Comparison of ENCODE assay signal across 8 mouse cellular contexts in the genomic region with DNA sequence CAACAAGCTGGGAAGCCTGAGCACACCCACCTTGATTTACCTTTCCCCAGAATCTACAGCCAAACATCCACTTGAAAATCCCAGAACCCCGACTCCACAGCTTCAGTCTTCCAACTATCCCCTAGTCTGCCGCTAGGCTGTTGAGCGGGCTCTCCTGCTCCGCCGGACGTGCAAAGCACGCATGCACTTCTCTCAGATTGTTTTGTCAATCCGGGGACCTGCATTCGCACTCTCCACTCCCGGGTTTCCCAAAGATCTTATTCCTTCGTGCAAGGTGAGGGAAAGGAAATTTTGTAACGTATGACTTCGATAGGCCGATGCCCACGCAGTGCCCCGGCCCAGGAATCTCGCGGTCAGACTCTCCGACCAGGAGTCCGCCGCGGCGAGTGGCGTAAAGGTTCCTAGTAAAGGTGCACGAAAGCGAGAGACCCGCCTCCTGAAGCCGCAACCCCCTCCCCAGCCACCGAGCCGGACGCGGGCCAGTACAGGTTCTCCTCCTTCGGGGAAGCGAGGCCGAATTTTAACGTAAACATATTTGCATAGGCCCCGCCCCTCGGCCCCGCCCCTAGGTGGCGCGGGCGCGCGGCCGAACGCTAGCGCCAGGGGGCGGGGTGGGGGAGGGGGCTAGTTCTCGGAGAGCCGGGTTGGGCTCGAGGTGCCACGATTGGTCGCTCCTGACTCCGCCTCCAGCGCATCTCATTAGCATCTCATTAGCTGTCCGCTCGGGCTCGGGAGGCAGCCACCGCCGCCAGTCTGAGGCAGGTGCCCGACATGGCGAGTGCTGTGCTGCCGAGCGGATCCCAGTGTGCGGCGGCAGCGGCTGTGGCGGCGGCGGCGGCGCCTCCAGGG. TPM values are rescaled to one million over a fixed set of nuclear protein-coding genes. Genes with fewer than 3 reads are reported as not detected.
A peak's percentile ranks its signal among the peaks of the same experiment; 100 is the strongest.
DNase-seq lines count a peak whose midpoint lies in the region; ATAC-seq and TF ChIP-seq lines count a peak whose summit lies in the region.

A gene (plus strand): TSS at position 572 of the 849 bp plus-strand sequence.

- peak within 1 kb of the TSS; percentile 73 for H3K4me3 ChIP-seq in hindbrain, embryonic 14.5 days (replicated peaks; ENCODE audit: low read length)
- H3K4me3 ChIP-seq in lung, postnatal 0 days (ENCODE audit: low read depth, low read length): peak within 1 kb of the TSS; percentile 73
- peak within 1 kb of the TSS; percentile 35 for H3K4me3 ChIP-seq in thymus, adult 2 months (ENCODE audit: control insufficient read depth, insufficient read depth, low read length)

- peak; percentile 74 for TF ChIP-seq CTCF in lung, postnatal 0 days (IDR thresholded peaks at IDR 0.05)
- no peak for TF ChIP-seq CTCF in thymus, adult 2 months (IDR thresholded peaks at IDR 0.05; ENCODE audit: borderline replicate concordance, control insufficient read depth, extremely low read depth, insufficient read depth, low read length, poor library complexity)

- no peak for TF ChIP-seq POLR2A in thymus, adult 2 months (IDR thresholded peaks at IDR 0.05; ENCODE audit: control insufficient read depth, extremely low read depth, insufficient read depth, low read length, poor library complexity)

- H3K4me1 ChIP-seq in hindbrain, embryonic 14.5 days (replicated peaks; ENCODE audit: control insufficient read depth, insufficient read depth, low read length): peaks cover 19% of the 10 kb centered on the region
- H3K4me1 ChIP-seq in lung, postnatal 0 days (ENCODE audit: insufficient read depth, low read depth, low read length): no peaks in the 10 kb centered on the region; the same call in 1 of the 2 replicates
- peaks cover 17% of the 10 kb centered on the region for H3K4me1 ChIP-seq in thymus, adult 2 months (replicated peaks; ENCODE audit: control insufficient read depth, insufficient read depth, low read length)

- peak within 1 kb of the TSS; percentile 91 for H3K9ac ChIP-seq in hindbrain, embryonic 14.5 days
- H3K9ac ChIP-seq in lung, postnatal 0 days (replicated peaks; ENCODE audit: low read depth): peak within 1 kb of the TSS; percentile 62

- H3K36me3 ChIP-seq in hindbrain, embryonic 14.5 days (replicated peaks; ENCODE audit: control insufficient read depth, insufficient read depth): no peaks in the 10 kb centered on the region
- no peaks in the 10 kb centered on the region for H3K36me3 ChIP-seq in lung, postnatal 0 days (ENCODE audit: insufficient read depth, low read length)
- no peaks in the 10 kb centered on the region for H3K36me3 ChIP-seq in thymus, adult 2 months (ENCODE audit: control insufficient read depth, insufficient read depth, low read length)

- peak within 1 kb of the TSS; percentile 87 for H3K27ac ChIP-seq in hindbrain, embryonic 14.5 days
- H3K27ac ChIP-seq in lung, postnatal 0 days (ENCODE audit: low read length): peak within 1 kb of the TSS; percentile 84
- no peak within 1 kb of the TSS for H3K27ac ChIP-seq in thymus, adult 2 months (ENCODE audit: control insufficient read depth, insufficient read depth, low read length)

- WGBS in hindbrain, embryonic 14.5 days: under 1% methylated on average over 66 of the region's 72 CpGs
- 1% methylated on average over 68 of the region's 72 CpGs for WGBS in lung, postnatal 0 days
- WGBS in thymus, adult 2 months: 2% methylated on average over 72 of the region's 72 CpGs

- 0 out of 2 replicates have a peak, but pooled peaks cover 4% of the 10 kb centered on the region for H3K27me3 ChIP-seq in hindbrain, embryonic 14.5 days (ENCODE audit: control insufficient read depth, insufficient read depth, low read length)
- peaks cover 5% of the 10 kb centered on the region; the same call in 1 of the 2 replicates for H3K27me3 ChIP-seq in lung, postnatal 0 days (replicated peaks; ENCODE audit: insufficient read depth, low read length)
- peaks cover 23% of the 10 kb centered on the region for H3K27me3 ChIP-seq in thymus, adult 2 months (ENCODE audit: control insufficient read depth, insufficient read depth, low read length)

- peak within 1 kb of the TSS; percentile 77 for H3K4me2 ChIP-seq in hindbrain, embryonic 14.5 days (replicated peaks)
- H3K4me2 ChIP-seq in lung, postnatal 0 days (replicated peaks; ENCODE audit: low read depth, low read length): peak within 1 kb of the TSS; percentile 87

- ATAC-seq in common myeloid progenitor, adult 5-6 weeks (replicated peaks; ENCODE audit: low read depth, poor library complexity, severe bottlenecking): peak; percentile 97
- ATAC-seq in hindbrain, embryonic 14.5 days (ENCODE audit: low FRiP score): peak; percentile 96
- ATAC-seq in lung, postnatal 0 days: peak; percentile 97

- no peaks in the 10 kb centered on the region for H3K9me3 ChIP-seq in hindbrain, embryonic 14.5 days (ENCODE audit: control insufficient read depth, low read length)
- no peaks in the 10 kb centered on the region for H3K9me3 ChIP-seq in lung, postnatal 0 days (ENCODE audit: low read length)

- TF ChIP-seq EP300 in lung, postnatal 0 days (IDR thresholded peaks at IDR 0.05): 0 out of 2 replicates have a peak, but pooled peaks have one; percentile 38

- peak; percentile 99 for DNase-seq in ZHBTc4 (ENCODE audit: low read depth, low spot score)
- DNase-seq in gastrocnemius, adult 18-20 months (ENCODE audit: low spot score): peak; percentile 94
- peak; percentile 97 for DNase-seq in hindbrain, embryonic 14.5 days (ENCODE audit: low spot score)
- peak; percentile 93 to 98 for DNase-seq in layer of hippocampus, postnatal 14 days (ENCODE audit: low spot score in 2 of 2)
- DNase-seq in lung, postnatal 0 days (ENCODE audit: low spot score): peak; percentile 99
- peak; percentile 75 for DNase-seq in ovary, postnatal 10 days (ENCODE audit: low spot score)
- peak; percentile 77 for DNase-seq in thymus, adult 2 months

RNA-seq across cellular contexts. Expression of the gene that starts here (rescaled TPM):
- total RNA-seq in common myeloid progenitor, adult 5-6 weeks (2017): 0.69 TPM in 1 of 2 replicates, not detected in the other
- 1 to 10 TPM; 4.2 to 8.0 TPM for total RNA-seq in gastrocnemius, adult 18-20 months (2021)
- polyA plus RNA-seq in hindbrain, embryonic 14.5 days (2014; fragmentation: Nextera tagmentation; extraction: Ambion mirVana): 180 and 202 TPM in 2 replicates
- 100 to 1,000 TPM; 219 to 257 TPM for total RNA-seq in layer of hippocampus, postnatal 14 days (2021)
- 84.9 and 89.2 TPM in 2 replicates for polyA plus RNA-seq in lung, postnatal 0 days (2015; fragmentation: Nextera tagmentation; extraction: Ambion mirVana)
- polyA plus RNA-seq in thymus, adult 2 months (2012; rRNA removed): 5.9 and 7.9 TPM in 2 replicates

Comparison
In these comparisons a context has a peak if more than half of its experiments do, and no peak if none do; other contexts are left out.
1. RNA of the gene that starts here (total RNA-seq): 219 to 257 TPM in layer of hippocampus, postnatal 14 days; 4.2 to 8.0 TPM in gastrocnemius, adult 18-20 months and 0.69 TPM in common myeloid progenitor, adult 5-6 weeks; every median in the first group is over 10 times any median in the second.
2. Peak in ATAC-seq in common myeloid progenitor, adult 5-6 weeks; RNA of the gene not detected or under 1 TPM.
3. Peak in every context shown above with its lines, with median percentiles within 50 percentile points of each other: DNase-seq, ATAC-seq and H3K4me3 ChIP-seq.